Mouse (Mus musculus) cerebellum, adult 9-11 months (tissue): ENCODE data around the gene Map3k6.
A peak's percentile ranks its signal among the peaks of the same experiment; 100 is the strongest.

ENCODE experiments used
- DNase-seq: peaks from one replicate; pipeline ENCODE4 v3.0.0; 2022

The Map3k6 gene

DNA sequence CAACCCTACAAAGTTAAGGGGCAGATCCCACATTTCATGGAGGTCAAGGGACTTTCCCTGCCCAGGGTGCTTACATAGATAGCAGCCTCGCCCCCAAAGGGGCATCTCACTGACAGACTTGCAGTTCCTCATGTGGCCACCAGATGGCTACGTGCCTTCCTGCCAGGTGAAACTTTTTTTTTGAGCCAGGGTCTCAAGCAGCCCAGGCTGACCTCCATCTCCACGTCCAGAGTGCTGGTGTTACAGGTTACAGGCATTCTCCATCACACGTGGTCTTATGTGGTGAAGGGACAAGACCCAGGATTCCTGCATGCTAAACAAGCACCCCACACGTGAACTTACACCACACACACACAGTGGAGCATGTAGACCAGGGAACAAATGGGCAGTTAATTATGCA, 23.0 kb upstream of the Map3k6 start:
- DNase-seq: peak; percentile 67

DNA sequence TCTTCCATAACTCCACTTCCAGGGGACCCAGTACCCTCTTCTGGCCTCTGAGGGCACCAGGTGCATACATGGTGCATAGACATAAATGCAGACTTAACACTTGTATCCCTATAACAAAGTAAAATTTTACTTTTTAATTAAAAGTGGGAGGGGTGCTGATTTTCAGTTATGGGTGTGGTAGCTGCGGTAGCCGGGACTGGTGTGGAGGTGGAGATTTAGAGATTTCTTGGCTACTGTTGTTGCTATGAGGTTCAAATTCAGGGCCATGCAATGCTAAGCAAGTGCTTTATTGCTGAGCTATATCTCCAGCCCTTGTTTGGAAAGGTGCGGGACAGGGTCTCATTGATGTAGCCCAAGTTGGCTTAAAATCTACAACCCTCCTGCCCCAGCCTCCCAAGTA, 21.9 kb upstream of the Map3k6 start:
- no peak for DNase-seq

GRCm38 (mm10) chr4:133220656-133221055, 20.0 kb upstream of the Map3k6 start:
- DNase-seq: no peak

DNA sequence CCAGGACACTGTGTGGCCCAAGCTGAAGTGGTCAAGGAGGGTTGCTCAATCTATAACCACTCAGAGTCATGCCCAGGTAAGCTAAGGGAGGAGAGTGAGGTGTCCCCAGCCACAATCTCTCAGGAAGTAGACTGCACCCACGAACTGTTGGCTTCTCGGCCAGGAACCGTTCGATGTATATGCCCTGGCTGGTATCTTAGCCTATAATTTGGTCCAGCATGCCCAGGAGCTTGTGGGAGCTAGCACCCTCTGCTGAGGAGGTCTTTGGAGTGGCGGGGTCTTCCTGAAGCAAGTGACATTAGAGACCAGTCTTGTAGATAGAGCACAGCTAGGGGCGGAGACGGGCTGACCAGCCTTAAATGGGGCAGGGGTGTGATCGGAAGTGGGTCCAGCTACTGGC, 18.9 kb upstream of the Map3k6 start:
- DNase-seq: no peak

DNA sequence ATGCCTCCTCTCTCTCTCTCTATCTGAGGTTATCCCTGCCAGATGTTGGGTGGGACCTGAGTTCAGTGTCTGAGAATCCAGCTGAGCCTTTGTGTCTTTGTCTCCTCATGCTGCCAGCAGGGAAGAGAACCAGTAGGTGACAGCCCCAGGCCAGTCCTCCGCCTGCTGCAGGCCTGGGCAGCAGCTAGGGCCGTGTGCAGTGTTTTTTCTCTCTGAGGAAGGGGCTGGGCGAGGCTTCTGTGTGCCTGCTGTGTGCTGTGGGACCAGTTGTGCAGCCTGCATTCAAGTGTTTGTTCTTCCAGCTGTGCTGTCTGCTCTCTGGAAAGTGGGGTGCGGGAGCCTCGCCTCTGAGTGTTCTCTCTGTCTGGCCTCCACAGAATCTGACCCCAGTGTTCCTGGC, 16.7 kb upstream of the Map3k6 start:
- DNase-seq: no peak

DNA sequence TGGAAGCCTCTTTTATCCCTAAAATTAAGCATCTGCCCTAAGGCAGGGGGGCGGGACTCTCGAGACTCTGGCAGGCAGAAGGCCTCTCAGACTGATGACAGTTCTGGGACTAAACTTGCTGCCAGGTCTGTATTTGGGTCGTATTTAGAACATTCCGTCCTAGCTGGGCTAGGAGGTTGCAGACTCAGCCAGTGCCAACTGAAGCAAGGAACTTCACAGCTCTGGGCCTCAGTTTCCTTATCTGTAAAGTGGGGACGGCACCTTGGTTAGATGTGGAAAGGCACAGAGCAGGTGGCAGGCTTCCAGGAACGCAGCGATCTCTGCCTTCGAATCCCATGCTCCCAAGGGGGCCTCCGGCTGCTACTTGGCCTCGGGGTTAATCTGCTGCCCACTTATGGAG, 14.5 kb upstream of the Map3k6 start:
- no peak for DNase-seq

GRCm38 (mm10) chr4:133227636-133228035, 13.0 kb upstream of the Map3k6 start:
- no peak for DNase-seq

DNA sequence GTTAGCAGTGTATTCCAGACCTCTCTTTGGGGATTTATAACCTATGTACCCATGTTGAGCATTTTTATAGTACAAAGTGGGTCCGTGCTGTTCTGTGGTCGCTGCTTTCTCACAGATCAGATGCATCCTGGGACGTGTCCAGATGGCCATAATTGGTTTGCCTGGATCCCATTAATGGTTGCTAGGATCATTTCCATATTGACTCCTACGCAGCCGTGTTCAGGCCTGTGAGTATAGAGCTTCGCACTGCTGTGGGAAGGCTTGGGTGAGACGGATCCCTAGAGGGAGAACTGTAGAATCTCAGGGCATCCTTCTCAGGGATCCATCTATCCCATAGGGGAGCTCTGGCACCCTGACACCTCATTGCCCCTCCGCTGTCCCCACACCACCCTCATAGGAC, 11.0 kb upstream of the Map3k6 start:
- DNase-seq: no peak

DNA sequence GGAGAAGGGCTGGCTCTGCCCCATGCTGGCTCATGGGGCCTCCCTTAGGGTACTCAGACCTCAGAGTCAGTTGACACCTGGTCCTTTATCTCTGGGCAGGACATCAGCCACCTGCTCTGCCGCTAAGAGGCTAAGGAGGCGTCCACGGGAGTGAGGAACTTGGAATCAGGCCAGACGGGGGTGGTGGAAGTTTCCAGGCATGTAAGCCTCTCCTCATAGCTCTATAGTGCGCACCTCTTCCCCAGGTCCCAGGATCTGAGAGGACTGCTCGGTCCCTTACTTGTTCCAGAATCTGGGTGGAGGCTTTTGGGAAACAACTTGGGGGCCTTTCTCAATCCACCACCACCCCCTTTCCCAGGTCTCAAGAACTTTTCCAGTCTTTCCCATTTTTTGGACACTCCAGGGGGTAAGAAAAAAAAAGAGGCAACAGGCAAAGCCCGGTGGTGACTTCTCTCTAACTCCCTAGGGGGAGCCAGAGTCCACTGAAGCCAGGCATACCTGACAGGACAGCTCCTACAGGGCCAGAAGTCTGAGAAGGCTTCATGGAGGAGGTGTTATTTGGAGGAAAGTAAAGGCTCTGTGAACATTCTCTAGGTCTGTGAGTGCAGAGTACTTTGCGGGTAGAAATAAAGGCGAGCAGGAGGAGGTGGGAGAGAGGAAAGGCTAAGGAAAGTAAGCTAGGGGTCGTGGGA, 7.2 kb upstream of the Map3k6 start:
- no peak for DNase-seq

DNA sequence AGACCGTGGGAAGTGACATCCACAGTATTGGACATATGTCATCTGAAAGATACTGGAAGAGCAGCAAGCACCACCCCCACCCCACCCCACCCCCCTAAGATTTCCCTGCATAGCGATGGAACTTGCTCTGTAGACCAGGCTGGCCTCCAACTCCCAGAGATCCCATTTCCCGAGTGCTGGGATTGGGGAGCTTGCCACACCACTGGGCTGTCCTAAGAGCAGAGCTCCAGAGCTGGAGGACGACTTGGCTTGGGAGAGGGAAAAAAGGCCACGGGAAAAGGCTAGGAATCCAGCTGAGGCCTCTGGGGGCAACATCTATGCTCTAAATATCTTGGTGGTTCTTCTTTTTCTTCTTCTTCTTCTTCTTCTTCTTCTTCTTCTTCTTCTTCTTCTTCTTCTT, 5.8 kb upstream of the Map3k6 start:
- DNase-seq: no peak

GRCm38 (mm10) chr4:133235415-133235814, 5.2 kb upstream of the Map3k6 start:
- DNase-seq: no peak

GRCm38 (mm10) chr4:133237911-133238310, 2.7 kb upstream of the Map3k6 start:
- no peak for DNase-seq

DNA sequence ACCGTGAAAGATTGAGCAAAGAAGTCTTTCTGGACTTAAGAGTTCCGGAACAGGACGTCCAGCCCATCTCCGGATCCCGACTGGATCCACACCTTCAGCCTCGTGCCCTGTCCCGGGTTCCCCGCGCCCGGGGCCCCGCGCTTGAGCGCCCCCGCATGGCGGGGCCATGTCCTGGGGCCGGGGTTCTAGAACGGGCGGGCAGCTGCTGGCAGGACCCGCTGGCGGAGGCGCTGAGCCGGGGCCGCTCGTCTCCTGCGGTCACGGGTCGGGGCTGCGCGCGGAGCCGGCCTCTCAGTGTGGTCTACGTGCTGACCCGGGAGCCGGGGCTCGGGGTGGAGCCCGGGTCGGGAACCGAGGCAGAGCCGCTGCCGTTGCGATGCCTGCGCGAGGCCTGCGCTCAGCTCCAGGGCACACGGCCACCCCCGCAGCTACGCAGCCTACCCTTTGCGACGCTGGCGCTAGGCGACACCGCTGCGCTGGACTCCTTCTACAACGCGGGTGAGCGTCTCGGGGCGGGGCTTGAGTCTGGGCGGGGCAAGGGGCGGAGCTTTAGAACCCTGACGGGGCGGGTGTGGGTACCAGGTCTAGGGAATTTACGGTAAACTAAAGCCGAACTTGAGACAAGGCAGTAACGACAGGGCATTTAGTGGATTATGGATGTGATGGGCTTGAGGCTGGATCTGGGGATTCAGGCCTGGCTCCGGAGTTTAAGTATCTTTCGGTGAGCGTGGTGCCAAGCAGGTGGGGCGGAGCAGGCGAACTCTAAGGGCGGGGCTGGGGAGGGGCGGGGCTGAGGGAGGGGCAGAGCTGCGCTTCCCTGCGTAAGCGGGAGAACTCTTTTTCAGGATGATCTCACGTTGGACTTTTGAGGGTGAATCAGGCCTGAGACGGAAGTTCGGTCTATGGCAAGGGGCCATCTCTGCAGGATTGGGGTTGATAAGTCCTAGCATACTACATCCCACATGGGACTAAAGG, 603 bp downstream of the Map3k6 start:
- DNase-seq: peak; percentile 83

- no peak for DNase-seq
Observed at GRCm38 (mm10) chr4:133241910-133242309, 1.3 kb downstream of the Map3k6 start.

DNA sequence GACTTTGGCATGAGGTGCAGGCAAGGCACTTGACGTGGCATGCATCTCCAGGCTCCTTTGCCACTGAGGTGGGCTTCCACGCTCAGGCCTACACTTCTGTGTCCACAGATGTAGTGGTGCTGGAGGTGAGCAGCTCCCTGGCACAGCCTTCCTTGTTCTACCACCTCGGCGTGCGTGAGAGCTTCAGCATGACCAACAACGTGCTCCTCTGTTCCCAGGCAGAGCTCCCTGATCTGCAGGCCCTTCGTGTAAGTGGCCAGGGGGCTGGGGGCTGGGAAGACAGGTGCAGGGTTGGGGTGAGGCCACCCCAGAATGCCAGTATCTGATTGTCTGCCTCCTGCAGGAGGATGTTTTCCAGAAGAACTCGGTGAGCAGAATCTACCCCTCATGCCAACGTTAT, 2.1 kb downstream of the Map3k6 start:
- no peak for DNase-seq

GRCm38 (mm10) chr4:133243538-133243937, 2.9 kb downstream of the Map3k6 start:
- DNase-seq: no peak

DNA sequence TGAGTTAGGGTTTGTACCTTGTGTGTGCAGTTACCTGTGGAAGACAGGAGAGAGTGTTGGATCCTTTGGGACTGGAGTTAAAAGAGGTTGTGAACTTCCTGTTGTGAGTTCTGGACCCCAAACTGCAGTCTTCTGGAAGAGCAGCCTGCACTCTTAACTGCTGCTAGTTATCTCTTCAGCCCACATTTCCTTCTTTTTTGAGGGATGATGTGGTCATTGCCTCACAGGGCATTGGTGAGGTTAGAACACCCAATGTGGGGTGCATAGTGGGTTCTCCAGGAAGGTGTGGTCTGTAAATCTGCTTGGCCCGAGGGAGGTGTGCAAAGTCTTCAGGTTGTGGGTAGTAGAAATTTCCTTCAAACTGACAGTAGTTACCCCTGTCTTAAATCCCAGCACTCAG, 3.7 kb downstream of the Map3k6 start:
- DNase-seq: no peak

GRCm38 (mm10) chr4:133247072-133247471, 6.5 kb downstream of the Map3k6 start:
- DNase-seq: no peak

- no peak for DNase-seq
Observed at GRCm38 (mm10) chr4:133247806-133248449, 7.3 kb downstream of the Map3k6 start.

- peak; percentile 85 for DNase-seq
Observed at GRCm38 (mm10) chr4:133250609-133251008, 10.0 kb downstream of the Map3k6 start.

GRCm38 (mm10) chr4:133251214-133251613, 10.6 kb downstream of the Map3k6 start:
- no peak for DNase-seq

DNA sequence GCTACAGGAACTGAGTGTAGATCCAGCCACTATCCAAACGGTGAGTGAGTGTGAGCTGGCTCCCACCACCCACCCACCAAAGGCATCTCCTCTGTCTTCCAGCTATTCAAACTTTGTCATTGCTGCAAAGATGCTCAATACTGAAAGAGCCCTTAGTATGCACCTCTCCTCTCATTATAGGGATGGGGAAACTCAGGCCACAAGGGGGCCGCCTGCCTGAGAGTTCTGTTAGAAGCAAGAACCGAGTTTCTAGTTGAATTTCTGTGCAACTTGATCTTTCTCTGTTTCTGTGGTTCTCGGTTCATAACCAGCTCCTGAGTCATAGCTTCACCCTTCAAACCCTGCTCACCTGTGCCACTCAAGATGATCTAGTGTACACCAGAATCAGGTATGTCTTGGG, 11.5 kb downstream of the Map3k6 start:
- DNase-seq: no peak

DNA sequence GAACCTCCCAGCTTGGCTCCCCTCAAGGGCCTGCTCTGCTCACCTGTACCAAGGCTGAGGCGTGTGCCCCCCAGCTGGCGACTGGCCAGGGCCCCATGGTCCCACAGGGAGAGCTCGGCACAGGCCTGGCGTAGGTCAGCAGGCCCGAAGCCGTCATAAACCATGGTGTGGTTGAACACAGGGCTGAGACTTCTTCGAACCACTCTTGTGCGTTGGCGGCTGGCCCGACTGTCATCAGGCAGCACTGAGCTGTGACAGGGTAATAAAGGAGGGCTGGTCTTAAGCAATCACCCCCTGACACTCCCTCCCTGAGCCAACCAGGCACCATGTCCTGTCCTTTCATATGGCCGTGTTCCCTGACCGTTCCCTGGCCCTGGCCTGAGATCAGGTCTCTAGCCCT, 12.8 kb downstream of the Map3k6 start:
- peak; percentile 33 for DNase-seq

- no peak for DNase-seq
Observed at GRCm38 (mm10) chr4:133255392-133255791, 14.8 kb downstream of the Map3k6 start.
